Mouse (Mus musculus): ENCODE results near the gene Rusc2.

GRCm38 (mm10) chr4:43416071-43416490 lies 34.3 kb downstream of the Rusc2 start:
- TF ChIP-seq CTCF (IDR thresholded peaks at IDR 0.05; ENCODE audit: extremely low read depth, insufficient read depth, insufficient read length, insufficient replicate concordance) (no peak), POLR2A (IDR thresholded peaks at IDR 0.05; ENCODE audit: low read depth, low read length) (no peak)

All from spleen, adult 2 months (tissue).